Mouse (Mus musculus): ENCODE measurements around the gene March2. TPM values are rescaled to one million over a fixed set of nuclear protein-coding genes. Genes with fewer than 3 reads are reported as not detected.

March2 gene
- polyA plus RNA-seq (2014; fragmentation: Illumina TruSeq; extraction: RNeasy Lipid Tissue Mini Kit (QIAGEN cat#74804); ENCODE audit: low read depth, low replicate concordance), result 24.2 TPM

DNA sequence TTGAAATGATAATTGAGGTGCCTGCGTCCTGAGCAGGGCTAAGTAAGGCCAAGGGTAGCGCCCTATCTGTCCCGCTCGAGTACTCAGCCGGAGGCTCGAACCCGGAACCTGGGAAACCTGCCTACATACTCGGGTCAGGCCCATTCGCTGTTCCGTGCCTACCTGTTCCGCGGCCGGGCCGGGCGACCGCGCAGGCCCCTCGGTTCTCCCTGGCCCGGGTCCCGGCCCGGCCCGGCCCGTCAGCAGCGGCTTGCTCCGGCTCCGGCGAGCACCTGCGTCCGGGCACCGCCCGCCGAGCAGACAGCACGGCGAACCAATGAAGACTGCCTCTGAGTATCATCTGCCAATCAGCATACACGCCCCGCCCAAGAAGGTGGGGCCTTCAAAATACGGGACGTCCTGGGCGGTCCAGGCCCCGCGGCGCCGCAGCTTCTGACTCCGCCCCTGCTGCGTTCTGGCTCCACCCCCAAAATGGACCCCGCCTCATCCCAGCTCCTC is at the start of gene March2:
Gene March2 (minus strand): TSS at position 287 of the 498 bp plus-strand sequence.

GRCm38 (mm10) chr17:33760255-33761165 is 42.0 kb upstream of the March2 start, which contains the start of gene Rab11b:
TSS of gene Rab11b (minus strand) at chr17:33760530.

DNA sequence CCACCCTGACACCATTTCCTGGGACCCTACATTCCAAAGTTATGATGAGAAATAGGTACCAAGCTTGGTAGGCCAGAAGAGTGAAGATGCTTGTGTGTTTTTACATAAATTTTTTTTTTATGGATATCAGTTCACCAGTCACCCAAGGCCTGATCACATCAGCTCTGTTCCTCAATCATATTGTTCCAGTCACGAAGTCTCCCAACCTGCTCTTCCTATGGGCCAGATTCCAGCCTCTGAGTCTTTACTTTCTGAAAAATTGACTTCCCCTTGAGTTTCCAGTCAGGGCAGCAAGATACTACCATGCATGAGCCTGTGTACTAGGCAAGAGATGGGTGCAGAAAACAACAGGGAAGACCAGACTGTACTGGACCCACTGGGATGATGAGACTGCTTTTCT is 31.7 kb downstream of the March2 start, which contains the start of gene Hnrnpm:
Gene Hnrnpm (minus strand): TSS at position 101 of the 400 bp plus-strand sequence.

DNA sequence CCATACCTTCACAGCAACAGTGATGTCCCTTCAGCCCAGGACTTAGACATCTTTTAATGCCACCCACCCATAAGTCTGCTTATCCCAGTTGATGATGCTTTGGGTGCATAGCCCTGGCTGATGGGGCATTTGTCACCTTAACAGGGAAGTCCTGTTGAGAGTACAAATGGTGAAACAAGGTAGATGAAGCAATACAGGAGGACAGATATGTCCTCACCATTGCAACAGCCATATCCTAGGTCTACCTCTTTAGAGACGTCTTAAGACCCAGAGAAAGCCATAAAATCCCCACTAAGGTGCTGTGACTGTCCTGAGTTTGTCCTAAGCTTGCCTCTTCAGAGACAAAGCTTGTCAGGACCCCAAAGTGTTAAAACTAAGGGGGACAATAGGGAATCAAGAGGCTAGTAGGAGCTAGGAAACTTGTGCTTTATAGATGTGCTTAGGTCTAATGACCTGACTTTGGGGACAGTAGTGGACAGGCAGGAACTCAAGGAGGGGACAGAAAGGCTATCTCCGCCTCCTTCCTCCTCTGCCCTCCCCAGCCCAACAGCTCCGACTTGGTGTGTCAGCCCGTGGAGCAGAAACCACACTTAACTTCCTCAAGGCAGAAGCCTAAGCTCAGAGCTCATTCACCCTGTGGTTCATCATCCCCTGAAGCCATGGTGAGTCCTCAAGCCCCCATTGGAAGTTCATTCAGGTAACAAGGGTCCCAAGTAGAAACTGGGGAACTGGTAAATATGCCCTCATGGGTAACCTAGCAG is 80.8 kb downstream of the March2 start, which contains the start of gene Pram1:
Gene Pram1 (plus strand): TSS at position 541 of the 761 bp plus-strand sequence.

Other genes with a start within 250 kb of the March2 start
- gene Adamts10, start 194.5 kb downstream of the March2 start, polyA plus RNA-seq (2014; fragmentation: Illumina TruSeq; extraction: RNeasy Lipid Tissue Mini Kit (QIAGEN cat#74804); ENCODE audit: low read depth, low replicate concordance), result 0.95 TPM
- gene Myo1f, start 163.0 kb downstream of the March2 start, polyA plus RNA-seq (2014; fragmentation: Illumina TruSeq; extraction: RNeasy Lipid Tissue Mini Kit (QIAGEN cat#74804); ENCODE audit: low read depth, low replicate concordance), result 0.16 TPM
- 1.2 TPM for gene Zfp414, start 89.6 kb downstream of the March2 start, polyA plus RNA-seq (2014; fragmentation: Illumina TruSeq; extraction: RNeasy Lipid Tissue Mini Kit (QIAGEN cat#74804); ENCODE audit: low read depth, low replicate concordance)
- 0.21 TPM for gene Pram1, start 80.6 kb downstream of the March2 start, polyA plus RNA-seq (2014; fragmentation: Illumina TruSeq; extraction: RNeasy Lipid Tissue Mini Kit (QIAGEN cat#74804); ENCODE audit: low read depth, low replicate concordance)
- gene Hnrnpm, start 31.8 kb downstream of the March2 start, polyA plus RNA-seq (2014; fragmentation: Illumina TruSeq; extraction: RNeasy Lipid Tissue Mini Kit (QIAGEN cat#74804); ENCODE audit: low read depth, low replicate concordance), result 147 TPM
- gene Rab11b, start 41.9 kb upstream of the March2 start, polyA plus RNA-seq (2014; fragmentation: Illumina TruSeq; extraction: RNeasy Lipid Tissue Mini Kit (QIAGEN cat#74804); ENCODE audit: low read depth, low replicate concordance), result 9.3 TPM
- gene Angptl4, start 63.2 kb upstream of the March2 start, polyA plus RNA-seq (2014; fragmentation: Illumina TruSeq; extraction: RNeasy Lipid Tissue Mini Kit (QIAGEN cat#74804); ENCODE audit: low read depth, low replicate concordance), result 8.0 TPM
- 3.1 TPM for gene Kank3, start 91.8 kb upstream of the March2 start, polyA plus RNA-seq (2014; fragmentation: Illumina TruSeq; extraction: RNeasy Lipid Tissue Mini Kit (QIAGEN cat#74804); ENCODE audit: low read depth, low replicate concordance)
- gene Rps28, start 105.9 kb upstream of the March2 start, polyA plus RNA-seq (2014; fragmentation: Illumina TruSeq; extraction: RNeasy Lipid Tissue Mini Kit (QIAGEN cat#74804); ENCODE audit: low read depth, low replicate concordance), result 37.1 TPM
- 24.4 TPM for gene Ndufa7, start 105.9 kb upstream of the March2 start, polyA plus RNA-seq (2014; fragmentation: Illumina TruSeq; extraction: RNeasy Lipid Tissue Mini Kit (QIAGEN cat#74804); ENCODE audit: low read depth, low replicate concordance)
- 1.5 TPM for gene Cd320, start 124.4 kb upstream of the March2 start, polyA plus RNA-seq (2014; fragmentation: Illumina TruSeq; extraction: RNeasy Lipid Tissue Mini Kit (QIAGEN cat#74804); ENCODE audit: low read depth, low replicate concordance)
- not detected for gene Gm7029, start 155.2 kb upstream of the March2 start, polyA plus RNA-seq (2014; fragmentation: Illumina TruSeq; extraction: RNeasy Lipid Tissue Mini Kit (QIAGEN cat#74804); ENCODE audit: low read depth, low replicate concordance)
- not detected for gene Kifc1, start 172.0 kb upstream of the March2 start, polyA plus RNA-seq (2014; fragmentation: Illumina TruSeq; extraction: RNeasy Lipid Tissue Mini Kit (QIAGEN cat#74804); ENCODE audit: low read depth, low replicate concordance)
- gene Platr17, start 186.5 kb upstream of the March2 start, polyA plus RNA-seq (2014; fragmentation: Illumina TruSeq; extraction: RNeasy Lipid Tissue Mini Kit (QIAGEN cat#74804); ENCODE audit: low read depth, low replicate concordance), result not detected
- gene Daxx, start 190.7 kb upstream of the March2 start, polyA plus RNA-seq (2014; fragmentation: Illumina TruSeq; extraction: RNeasy Lipid Tissue Mini Kit (QIAGEN cat#74804); ENCODE audit: low read depth, low replicate concordance), result 3.7 TPM
- 29.5 TPM for gene Tapbp, start 197.2 kb upstream of the March2 start, polyA plus RNA-seq (2014; fragmentation: Illumina TruSeq; extraction: RNeasy Lipid Tissue Mini Kit (QIAGEN cat#74804); ENCODE audit: low read depth, low replicate concordance)
- gene Zbtb22, start 197.2 kb upstream of the March2 start, polyA plus RNA-seq (2014; fragmentation: Illumina TruSeq; extraction: RNeasy Lipid Tissue Mini Kit (QIAGEN cat#74804); ENCODE audit: low read depth, low replicate concordance), result 1.7 TPM
- gene Rgl2, start 210.9 kb upstream of the March2 start, polyA plus RNA-seq (2014; fragmentation: Illumina TruSeq; extraction: RNeasy Lipid Tissue Mini Kit (QIAGEN cat#74804); ENCODE audit: low read depth, low replicate concordance), result 0.64 TPM
- gene Pfdn6, start 221.7 kb upstream of the March2 start, polyA plus RNA-seq (2014; fragmentation: Illumina TruSeq; extraction: RNeasy Lipid Tissue Mini Kit (QIAGEN cat#74804); ENCODE audit: low read depth, low replicate concordance), result 12.6 TPM
- gene Wdr46, start 222.0 kb upstream of the March2 start, polyA plus RNA-seq (2014; fragmentation: Illumina TruSeq; extraction: RNeasy Lipid Tissue Mini Kit (QIAGEN cat#74804); ENCODE audit: low read depth, low replicate concordance), result 1.2 TPM
- not detected for gene B3galt4, start 232.8 kb upstream of the March2 start, polyA plus RNA-seq (2014; fragmentation: Illumina TruSeq; extraction: RNeasy Lipid Tissue Mini Kit (QIAGEN cat#74804); ENCODE audit: low read depth, low replicate concordance)
- 3.0 TPM for gene Vps52, start 237.1 kb upstream of the March2 start, polyA plus RNA-seq (2014; fragmentation: Illumina TruSeq; extraction: RNeasy Lipid Tissue Mini Kit (QIAGEN cat#74804); ENCODE audit: low read depth, low replicate concordance)
- 51.8 TPM for gene Rps18, start 237.3 kb upstream of the March2 start, polyA plus RNA-seq (2014; fragmentation: Illumina TruSeq; extraction: RNeasy Lipid Tissue Mini Kit (QIAGEN cat#74804); ENCODE audit: low read depth, low replicate concordance)

Data from liver, adult 10 weeks (tissue).